Mouse (Mus musculus) limb, embryonic 15.5 days (tissue): ENCODE data around the gene Swap70. TPM values are rescaled to one million over a fixed set of nuclear protein-coding genes. Genes with fewer than 3 reads are reported as not detected.
A peak's percentile ranks its signal among the peaks of the same experiment; 100 is the strongest.

Source experiments
- ATAC-seq: fragments of 200-750 bp; cut with Nextera tagmentation; 2 replicates; pipeline ENCODE4 v1.8.0; 2017; ENCODE audit warnings: low read depth, moderate TSS enrichment; ENCODE audit not compliant: insufficient number of reproducible peaks, low FRiP score, low TSS enrichment
- H3K27ac ChIP-seq: fragments of 300-500 bp; sonication (generic); 2 replicates; pipeline ENCODE4 v1.5.1; 2015; ENCODE audit warnings: moderate library complexity, mild to moderate bottlenecking, inconsistent platforms
- H3K27me3 ChIP-seq: fragments of 300-500 bp; sonication (generic); 2 replicates; pipeline ENCODE4 v1.6.1; 2015; ENCODE audit warnings: inconsistent platforms
- H3K36me3 ChIP-seq: fragments of 300-500 bp; sonication (generic); 2 replicates; pipeline ENCODE4 v1.6.1; 2015; ENCODE audit warnings: inconsistent platforms
- H3K4me1 ChIP-seq: fragments of 300-500 bp; sonication (generic); 2 replicates; pipeline ENCODE4 v1.6.1; 2015; ENCODE audit warnings: inconsistent platforms
- H3K4me2 ChIP-seq: fragments of 300-500 bp; sonication (generic); 2 replicates; pipeline ENCODE4 v1.6.1; 2015; ENCODE audit warnings: mild to moderate bottlenecking, inconsistent platforms
- H3K4me3 ChIP-seq: fragments of 300-500 bp; sonication (generic); 2 replicates; pipeline ENCODE4 v1.5.1; 2015; ENCODE audit warnings: mild to moderate bottlenecking, inconsistent platforms
- H3K9ac ChIP-seq: fragments of 300-500 bp; sonication (generic); 2 replicates; pipeline ENCODE4 v1.6.1; 2015; ENCODE audit warnings: inconsistent platforms
- H3K9me3 ChIP-seq: fragments of 300-500 bp; sonication (generic); 2 replicates; pipeline ENCODE4 v1.6.1; 2016; ENCODE audit warnings: inconsistent platforms
- WGBS: fragments of 180-500 bp; shearing (Covaris S2); methylation state at CpG from one replicate; pipeline ENCODE4 v1.1.7; 2015; 5-methylcytosine and 5-hydroxymethylcytosine counted together
- polyA plus RNA-seq: library from polyadenylated mRNA; unstranded; fragments of >200 nt; fragmentation: Nextera tagmentation; extraction: Ambion mirVana; gene quantifications from 2 replicates; pipeline ENCODE4 v1.2.1, GENCODE M21; 2015

Gene Swap70
- polyA plus RNA-seq, 1 experiment from 2014 or later: 34.4 TPM

GRCm38 (mm10) chr7:110313392-110314055, 92.0 kb downstream of the Swap70 start:
- Histone ChIP-seq H3K9me3 (no peaks in the 10 kb centered on the region), H3K9ac (no peak overlapping the region), H3K27ac (no peak overlapping the region), H3K4me3 (no peak overlapping the region), H3K27me3 (no peaks in the 10 kb centered on the region), H3K4me1 (0 out of 2 replicates have a peak, but pooled peaks cover 2% of the 10 kb centered on the region), H3K36me3 (peaks cover 76% of the 10 kb centered on the region), H3K4me2 (no peak overlapping the region)
- WGBS: 90% methylated on average over 9 of the region's 9 CpGs
- no peak for ATAC-seq

- Histone ChIP-seq H3K27ac (no peak overlapping the region), H3K27me3 (no peaks in the 10 kb centered on the region), H3K9me3 (no peaks in the 10 kb centered on the region), H3K36me3 (peaks cover 72% of the 10 kb centered on the region), H3K4me2 (no peak overlapping the region), H3K4me1 (0 out of 2 replicates have a peak, but pooled peaks cover 2% of the 10 kb centered on the region), H3K9ac (no peak overlapping the region), H3K4me3 (no peak overlapping the region)
- WGBS: 80% methylated on average over 7 of the region's 7 CpGs
- ATAC-seq: no peak
These were observed 92.9 kb downstream of the Swap70 start for GRCm38 (mm10) chr7:110314401-110314890.

GRCm38 (mm10) chr7:110315352-110315751, 93.8 kb downstream of the Swap70 start:
- Histone ChIP-seq H3K27me3 (no peaks in the 10 kb centered on the region), H3K4me1 (0 out of 2 replicates have a peak, but pooled peaks cover 2% of the 10 kb centered on the region), H3K9ac (no peak overlapping the region), H3K27ac (no peak overlapping the region), H3K9me3 (no peaks in the 10 kb centered on the region), H3K36me3 (peaks cover 70% of the 10 kb centered on the region), H3K4me2 (no peak overlapping the region), H3K4me3 (no peak overlapping the region)
- 92% methylated on average over 1 of the region's 1 CpGs for WGBS
- ATAC-seq: no peak

GRCm38 (mm10) chr7:110317412-110317811, 95.9 kb downstream of the Swap70 start:
- no peaks in the 10 kb centered on the region for H3K9me3 ChIP-seq
- no peak overlapping the region for H3K9ac ChIP-seq
- 80% methylated on average over 4 of the region's 4 CpGs for WGBS
- no peak overlapping the region for H3K4me2 ChIP-seq
- H3K27me3 ChIP-seq: no peaks in the 10 kb centered on the region
- no peak overlapping the region for H3K27ac ChIP-seq
- H3K36me3 ChIP-seq: peaks cover 71% of the 10 kb centered on the region
- H3K4me3 ChIP-seq: no peak overlapping the region
- H3K4me1 ChIP-seq: no peaks in the 10 kb centered on the region
- no peak for ATAC-seq

GRCm38 (mm10) chr7:110318971-110319519, 97.5 kb downstream of the Swap70 start:
- peaks cover 63% of the 10 kb centered on the region for H3K36me3 ChIP-seq
- no peaks in the 10 kb centered on the region for H3K4me1 ChIP-seq
- H3K9ac ChIP-seq: no peak overlapping the region
- no peak overlapping the region for H3K4me2 ChIP-seq
- H3K9me3 ChIP-seq: no peaks in the 10 kb centered on the region
- 67% methylated on average over 6 of the region's 6 CpGs for WGBS
- ATAC-seq: 0 out of 2 replicates have a peak, but pooled peaks have one; percentile 14
- no peak overlapping the region for H3K4me3 ChIP-seq
- H3K27me3 ChIP-seq: no peaks in the 10 kb centered on the region
- H3K27ac ChIP-seq: no peak overlapping the region

GRCm38 (mm10) chr7:110321106-110321505, 99.6 kb downstream of the Swap70 start:
- Histone ChIP-seq H3K36me3 (peaks cover 60% of the 10 kb centered on the region), H3K4me1 (no peaks in the 10 kb centered on the region), H3K4me2 (no peak overlapping the region), H3K9ac (no peak overlapping the region), H3K27me3 (no peaks in the 10 kb centered on the region), H3K4me3 (no peak overlapping the region), H3K27ac (no peak overlapping the region), H3K9me3 (no peaks in the 10 kb centered on the region)
- WGBS: 83% methylated on average over 5 of the region's 5 CpGs
- ATAC-seq: no peak

GRCm38 (mm10) chr7:110324852-110325251, 103.3 kb downstream of the Swap70 start:
- H3K4me3 ChIP-seq: no peak overlapping the region
- WGBS: 96% methylated on average over 1 of the region's 1 CpGs
- H3K27ac ChIP-seq: no peak overlapping the region
- no peak overlapping the region for H3K4me2 ChIP-seq
- H3K9ac ChIP-seq: no peak overlapping the region
- no peaks in the 10 kb centered on the region for H3K4me1 ChIP-seq
- no peaks in the 10 kb centered on the region for H3K27me3 ChIP-seq
- peaks cover 72% of the 10 kb centered on the region for H3K36me3 ChIP-seq
- H3K9me3 ChIP-seq: no peaks in the 10 kb centered on the region
- no peak for ATAC-seq

- H3K4me3 ChIP-seq: no peak overlapping the region
- WGBS: 94% methylated on average over 5 of the region's 5 CpGs
- no peaks in the 10 kb centered on the region for H3K27me3 ChIP-seq
- no peak for ATAC-seq
- peaks cover 67% of the 10 kb centered on the region for H3K36me3 ChIP-seq
- no peaks in the 10 kb centered on the region for H3K9me3 ChIP-seq
- H3K4me1 ChIP-seq: no peaks in the 10 kb centered on the region
- H3K4me2 ChIP-seq: no peak overlapping the region
- H3K27ac ChIP-seq: no peak overlapping the region
- no peak overlapping the region for H3K9ac ChIP-seq
These were observed 104.0 kb downstream of the Swap70 start for GRCm38 (mm10) chr7:110325381-110326110.

Other genes with a start within 250 kb of the Swap70 start
- gene Tmem41b, start 234.8 kb upstream of the Swap70 start, polyA plus RNA-seq: 69.8 and 71.6 TPM in 2 replicates
- gene Ipo7, start 203.4 kb upstream of the Swap70 start, polyA plus RNA-seq: 35.1 and 42.8 TPM in 2 replicates
- 17.9 and 18.6 TPM in 2 replicates for gene Zfp143, start 160.5 kb upstream of the Swap70 start, polyA plus RNA-seq
- 18.7 and 20.5 TPM in 2 replicates for gene Wee1, start 99.7 kb upstream of the Swap70 start, polyA plus RNA-seq